Mouse (Mus musculus) E14TG2a.4 (cell line): ENCODE measurements around the gene Ly6g6f.

Experiments used
- H3K27me3 ChIP-seq: 2 replicates; pipeline ENCODE4 v1.6.1; 2014; ENCODE audit warnings: low read length, control low read depth; ENCODE audit not compliant: insufficient read depth
- H3K36me3 ChIP-seq: 2 replicates; pipeline ENCODE4 v1.6.1; 2014; ENCODE audit warnings: low read length, control low read depth; ENCODE audit not compliant: insufficient read depth
- H3K4me1 ChIP-seq: replicated peaks from 2 replicates; pipeline ENCODE4 v1.6.1; 2014; ENCODE audit warnings: low read depth, low read length, control low read depth
- H3K4me3 ChIP-seq: replicated peaks from 2 replicates; pipeline ENCODE4 v1.5.1; 2014; ENCODE audit warnings: mild to moderate bottlenecking, low read length
- H3K9me3 ChIP-seq: 2 replicates; pipeline ENCODE4 v1.6.1; 2014; ENCODE audit warnings: low read length, control low read depth
- CTCF ChIP-seq: conservative IDR thresholded peaks from 2 replicates; pipeline ENCODE4 v1.5.1; 2014; ENCODE audit warnings: low read length
- NANOG ChIP-seq: IDR thresholded peaks from 2 replicates; pipeline ENCODE4 v1.6.1; 2014; ENCODE audit warnings: borderline replicate concordance, low read length, mixed read lengths
- POU5F1 ChIP-seq: IDR thresholded peaks from 2 replicates; pipeline ENCODE4 v1.6.1; 2014; ENCODE audit warnings: low read length, borderline replicate concordance

Ly6g6f gene

GRCm38 (mm10) chr17:35115046-35116019, 29.9 kb upstream of the Ly6g6f start, which contains the start of gene Ly6g5b:
Gene Ly6g5b (minus strand): TSS chr17:35115428.
- TF ChIP-seq POU5F1 (no peak), NANOG (no peak), CTCF (no peak)
- Histone ChIP-seq H3K9me3 (no peaks in the 10 kb centered on the region), H3K4me1 (peaks cover 61% of the 10 kb centered on the region), H3K36me3 (peaks cover 62% of the 10 kb centered on the region), H3K27me3 (no peaks in the 10 kb centered on the region), H3K4me3 (no peak within 1 kb of the TSS)

GRCm38 (mm10) chr17:35111774-35112173, 26.4 kb upstream of the Ly6g6f start:
- peaks cover 47% of the 10 kb centered on the region for H3K4me1 ChIP-seq
- no peaks in the 10 kb centered on the region for H3K9me3 ChIP-seq
- TF ChIP-seq CTCF (no peak), NANOG (no peak), POU5F1 (no peak)
- H3K27me3 ChIP-seq = no peaks in the 10 kb centered on the region
- H3K36me3 ChIP-seq = peaks cover 29% of the 10 kb centered on the region
- H3K4me3 ChIP-seq = no peak overlapping the region

- Histone ChIP-seq H3K9me3 (no peaks in the 10 kb centered on the region), H3K27me3 (no peaks in the 10 kb centered on the region), H3K36me3 (peaks cover 9% of the 10 kb centered on the region), H3K4me1 (peaks cover 46% of the 10 kb centered on the region), H3K4me3 (no peak within 1 kb of the TSS)
- no peak for TF ChIP-seq CTCF
- TF ChIP-seq POU5F1 = no peak
- no peak for TF ChIP-seq NANOG
Measured at GRCm38 (mm10) chr17:35108097-35108496, 22.7 kb upstream of the Ly6g6f start, which contains the start of gene Ly6g5c. Gene Ly6g5c (plus strand): TSS chr17:35108279.

GRCm38 (mm10) chr17:35106522-35106921, 21.1 kb upstream of the Ly6g6f start:
- no peak overlapping the region for H3K4me3 ChIP-seq
- TF ChIP-seq POU5F1 (no peak), NANOG (no peak), CTCF (no peak)
- no peaks in the 10 kb centered on the region for H3K9me3 ChIP-seq
- peaks cover 44% of the 10 kb centered on the region for H3K4me1 ChIP-seq
- H3K36me3 ChIP-seq = peaks cover 24% of the 10 kb centered on the region
- H3K27me3 ChIP-seq = no peaks in the 10 kb centered on the region

- Histone ChIP-seq H3K4me1 (peaks cover 44% of the 10 kb centered on the region), H3K36me3 (peaks cover 31% of the 10 kb centered on the region), H3K4me3 (no peak overlapping the region), H3K9me3 (no peaks in the 10 kb centered on the region), H3K27me3 (no peaks in the 10 kb centered on the region)
- TF ChIP-seq CTCF (no peak; the same call in 1 of the 2 replicates), POU5F1 (no peak), NANOG (no peak)
Measured at GRCm38 (mm10) chr17:35105740-35106389, 20.5 kb upstream of the Ly6g6f start.

- Histone ChIP-seq H3K27me3 (no peaks in the 10 kb centered on the region), H3K9me3 (no peaks in the 10 kb centered on the region), H3K4me3 (no peak overlapping the region), H3K4me1 (peaks cover 50% of the 10 kb centered on the region), H3K36me3 (peaks cover 40% of the 10 kb centered on the region)
- TF ChIP-seq POU5F1 (no peak), CTCF (no peak), NANOG (no peak)
Measured at GRCm38 (mm10) chr17:35104754-35105153, 19.3 kb upstream of the Ly6g6f start.

GRCm38 (mm10) chr17:35104079-35104478, 18.7 kb upstream of the Ly6g6f start:
- Histone ChIP-seq H3K9me3 (no peaks in the 10 kb centered on the region), H3K27me3 (no peaks in the 10 kb centered on the region), H3K4me3 (no peak overlapping the region), H3K36me3 (peaks cover 45% of the 10 kb centered on the region), H3K4me1 (peaks cover 55% of the 10 kb centered on the region)
- no peak for TF ChIP-seq NANOG
- no peak for TF ChIP-seq POU5F1
- TF ChIP-seq CTCF = no peak

GRCm38 (mm10) chr17:35103221-35103690, 17.8 kb upstream of the Ly6g6f start:
- Histone ChIP-seq H3K4me1 (peaks cover 56% of the 10 kb centered on the region), H3K36me3 (peaks cover 53% of the 10 kb centered on the region), H3K27me3 (no peaks in the 10 kb centered on the region), H3K4me3 (no peak overlapping the region), H3K9me3 (no peaks in the 10 kb centered on the region)
- TF ChIP-seq NANOG (no peak), POU5F1 (no peak), CTCF (no peak)
